Mouse (Mus musculus) thymus, postnatal 10 days (tissue): ENCODE measurements at regions not wholly inside any gene's neighbourhood (a gene's known extent, or its start where the extent isn't known, plus 50 kb on each side); places are given as distances from the start of the nearest gene placed in this dataset.
"Not testable (repeated sequence)": the region's sequence is repeated elsewhere in the genome, so short reads cannot be mapped to it uniquely, and the experiment has no call there.

Experiments used
- DNase-seq, 2 experiments: peaks; one replicate each; pipeline ENCODE4 v3.0.0; 2021; ENCODE audit warnings: low spot score in 2 of 2

DNA sequence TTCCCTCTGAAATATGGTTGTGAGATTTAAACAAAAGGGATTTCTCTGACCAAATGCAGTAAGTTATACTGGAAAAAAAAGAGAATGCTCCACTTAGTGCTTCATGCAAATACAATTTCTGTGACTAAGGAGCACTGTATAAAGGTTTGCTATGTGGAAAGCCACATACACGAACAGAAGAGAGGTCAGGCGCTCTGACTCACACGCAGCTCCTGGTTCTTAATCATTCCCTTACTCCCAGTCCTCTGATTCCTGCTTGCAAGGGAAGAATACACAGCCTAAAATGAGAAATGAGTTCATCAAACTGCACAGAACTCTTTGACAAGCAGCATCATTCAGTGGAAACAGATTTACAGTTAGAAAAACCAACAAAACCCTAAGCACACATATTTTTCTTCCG lies 406.8 kb downstream of the Gja1 start:
- DNase-seq, result no peak

GRCm38 (mm10) chr10:56788081-56788480 lies 411.0 kb downstream of the Gja1 start:
- DNase-seq, result no peak

DNA sequence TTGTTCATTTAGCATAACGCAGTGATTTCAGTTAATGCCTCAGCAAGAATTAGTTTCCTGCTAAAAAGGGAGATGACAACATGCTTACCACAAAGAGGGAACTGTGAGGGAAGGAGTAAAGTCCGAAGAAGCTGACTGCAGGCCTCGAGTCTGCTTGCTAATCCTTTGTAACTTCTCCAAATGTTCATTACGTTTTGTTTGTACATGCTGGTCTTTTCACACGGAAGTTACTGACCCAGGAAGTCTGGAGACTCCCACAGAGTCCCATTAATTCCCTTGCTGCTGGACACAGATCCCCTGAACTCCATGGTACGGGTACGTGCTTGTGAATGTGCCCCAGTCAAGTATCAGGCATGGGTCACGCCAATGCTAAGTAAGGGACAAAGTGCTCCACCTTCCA lies 415.9 kb downstream of the Gja1 start:
- no peak for DNase-seq

DNA sequence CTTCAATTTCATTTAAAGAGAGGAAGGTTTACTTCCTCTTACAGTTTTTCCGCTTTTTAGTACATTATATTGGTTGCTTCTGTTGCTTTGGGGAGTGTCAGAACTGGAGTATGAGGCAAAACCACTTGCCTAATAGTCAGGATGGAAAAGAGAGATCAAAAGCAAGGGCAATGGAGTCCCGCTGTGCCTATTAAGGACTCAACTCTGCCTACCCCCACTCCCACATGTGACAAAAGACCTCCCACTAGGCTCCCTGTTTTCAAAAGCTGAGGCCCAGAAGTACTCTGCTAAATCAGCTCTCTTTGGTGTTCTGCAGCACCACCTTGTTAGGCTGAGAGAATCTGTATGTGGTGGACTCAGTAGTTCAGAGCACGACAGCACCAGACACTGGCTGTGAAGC lies 418.3 kb downstream of the Gja1 start:
- DNase-seq, result no peak

DNA sequence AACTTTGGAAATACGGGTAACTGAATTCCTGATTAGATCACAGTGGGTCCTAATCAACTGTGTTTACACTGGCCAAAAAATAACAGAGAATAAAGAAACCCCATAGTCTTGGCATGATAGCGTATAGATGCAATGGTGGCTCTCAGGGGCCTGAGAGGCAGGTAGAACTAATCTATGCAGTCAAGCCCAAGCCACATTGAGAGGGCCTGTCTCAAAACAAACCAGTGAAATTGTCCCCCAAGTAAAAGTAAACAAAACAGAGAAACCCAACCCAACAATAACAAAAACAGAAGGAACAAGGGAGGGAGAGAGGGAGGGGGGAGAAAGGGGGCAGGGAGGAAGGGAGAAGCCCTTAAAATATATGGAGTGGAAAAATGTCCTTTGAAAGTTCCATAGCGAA lies 422.2 kb downstream of the Gja1 start:
- no peak for DNase-seq

DNA sequence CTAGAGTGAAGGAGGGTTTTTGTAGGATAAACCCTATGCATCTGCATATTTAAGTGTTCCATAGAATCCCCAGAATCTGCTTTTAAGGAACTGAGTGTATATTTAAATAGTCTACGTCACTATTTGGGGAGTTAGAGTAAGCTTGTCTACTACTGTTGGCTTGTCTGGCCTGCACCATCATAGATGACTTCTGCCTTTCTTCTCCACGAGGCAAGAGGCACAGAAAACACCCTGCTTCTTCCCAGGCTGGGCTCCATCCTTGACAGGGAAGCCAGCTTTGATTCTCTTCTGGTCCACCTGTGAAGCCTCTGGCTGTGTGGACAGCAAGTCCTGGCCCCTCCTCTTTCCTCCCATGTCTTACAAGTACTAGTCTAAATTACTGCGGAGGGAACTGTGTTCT lies 422.6 kb downstream of the Gja1 start:
- DNase-seq, result no peak

DNA sequence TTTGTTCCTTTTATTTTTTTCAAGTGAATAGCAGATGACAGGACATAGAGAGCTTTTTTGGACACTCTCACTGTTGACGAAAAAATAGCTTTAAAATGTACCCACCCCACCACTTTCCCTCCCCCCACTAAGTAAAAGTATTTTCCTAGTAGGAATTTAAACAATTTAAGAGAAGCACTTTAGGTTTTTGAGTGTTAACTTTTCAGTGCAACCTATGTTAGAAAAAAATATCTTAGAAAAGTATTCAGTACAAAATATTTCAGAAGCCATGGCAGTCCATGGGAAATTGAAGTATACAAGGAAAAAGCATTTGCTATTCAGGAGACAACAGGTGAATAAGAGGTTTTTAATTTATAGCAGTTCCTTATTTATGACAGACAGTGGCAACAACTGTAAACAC lies 431.9 kb downstream of the Gja1 start:
- no peak for DNase-seq

- no peak for DNase-seq
These were observed 445.0 kb downstream of the Gja1 start for GRCm38 (mm10) chr10:56822158-56822557.

DNA sequence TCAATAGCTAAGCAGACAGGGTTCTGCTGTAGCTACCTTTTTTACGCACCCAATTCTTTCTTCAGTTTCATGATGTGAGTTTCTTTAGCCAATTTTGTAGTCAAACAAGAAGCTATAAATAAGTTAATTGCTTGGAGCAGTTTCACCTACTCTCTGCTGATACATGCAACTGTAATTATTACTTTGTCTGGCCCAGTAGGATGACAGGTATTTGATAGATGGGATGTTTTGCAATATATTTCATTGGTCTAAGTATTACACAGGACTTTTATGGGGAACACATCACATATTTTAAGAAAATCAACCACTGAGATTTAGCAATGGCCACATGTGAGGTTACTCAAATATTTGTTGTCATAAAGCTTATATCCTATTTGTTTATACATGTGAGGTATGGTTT lies 454.2 kb downstream of the Gja1 start:
- no peak for DNase-seq

GRCm38 (mm10) chr10:56831966-56832365 lies 454.8 kb downstream of the Gja1 start:
- DNase-seq, result no peak

DNA sequence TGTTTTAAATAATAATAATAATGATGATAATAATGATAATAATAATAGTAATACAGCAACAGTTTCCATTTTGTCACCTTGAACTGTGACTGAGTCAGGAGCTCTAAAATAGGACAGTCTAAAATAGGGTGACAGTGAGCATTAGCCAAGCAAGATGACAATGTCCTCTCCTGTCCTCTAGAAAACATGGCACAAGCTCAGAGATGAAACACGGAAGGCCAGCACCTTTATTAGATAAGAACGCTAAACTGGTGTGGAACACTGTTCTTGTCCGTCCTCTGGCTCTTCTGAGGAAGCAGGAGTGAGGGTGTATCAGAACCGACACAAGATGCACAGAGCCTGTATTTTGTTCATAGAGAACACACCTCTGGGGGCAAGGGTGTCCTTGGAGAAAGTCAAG lies 459.0 kb downstream of the Gja1 start:
- DNase-seq, result no peak

DNA sequence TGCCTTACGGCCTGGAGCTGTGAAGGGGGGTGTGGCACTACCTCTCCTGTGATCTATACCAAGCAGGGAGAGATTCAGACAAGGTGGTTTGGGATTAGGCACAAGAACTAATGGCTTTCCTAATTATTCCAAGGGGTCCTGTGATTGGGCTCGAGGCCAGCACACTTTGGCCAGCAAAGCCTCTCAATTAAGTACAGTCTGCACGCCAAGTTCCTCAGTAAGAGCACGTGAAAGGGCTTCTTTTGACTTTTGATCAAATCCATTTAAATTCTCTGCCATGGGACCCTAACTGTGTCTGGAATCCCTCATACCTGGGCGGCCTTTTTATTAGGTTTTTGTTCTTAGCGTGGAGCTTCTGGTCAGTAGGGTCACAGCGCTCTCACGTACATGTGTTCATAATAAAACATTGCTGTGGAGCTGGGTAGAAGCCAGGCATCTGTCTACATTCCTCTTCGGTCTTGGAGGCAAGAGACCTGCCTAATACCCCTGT lies 461.9 kb downstream of the Gja1 start:
- no peak for DNase-seq

GRCm38 (mm10) chr10:56839545-56839944 lies 462.4 kb downstream of the Gja1 start:
- DNase-seq, result no peak

DNA sequence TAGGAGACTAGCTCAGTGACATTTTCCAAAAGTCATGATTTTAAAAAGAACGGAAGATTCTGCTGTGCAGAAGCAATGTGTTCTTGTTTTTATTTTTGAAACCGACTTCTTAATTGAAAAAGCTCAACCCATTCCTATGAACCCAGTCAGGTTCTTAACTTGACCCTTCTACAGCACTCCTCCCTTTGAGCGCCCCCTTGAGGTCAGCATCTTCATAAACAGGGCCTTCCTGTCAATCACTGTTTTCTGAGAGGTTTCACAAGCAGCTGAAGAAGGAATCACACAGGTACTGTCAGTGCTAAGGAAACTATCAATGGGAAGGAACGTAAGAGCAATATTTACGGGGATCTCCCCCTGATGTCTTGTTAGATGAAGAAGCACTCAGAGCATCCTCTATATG lies 463.6 kb downstream of the Gja1 start:
- DNase-seq, result peak in 1 of 2 experiments; percentile 11

GRCm38 (mm10) chr10:56841486-56841885 lies 464.4 kb downstream of the Gja1 start:
- no peak for DNase-seq

DNA sequence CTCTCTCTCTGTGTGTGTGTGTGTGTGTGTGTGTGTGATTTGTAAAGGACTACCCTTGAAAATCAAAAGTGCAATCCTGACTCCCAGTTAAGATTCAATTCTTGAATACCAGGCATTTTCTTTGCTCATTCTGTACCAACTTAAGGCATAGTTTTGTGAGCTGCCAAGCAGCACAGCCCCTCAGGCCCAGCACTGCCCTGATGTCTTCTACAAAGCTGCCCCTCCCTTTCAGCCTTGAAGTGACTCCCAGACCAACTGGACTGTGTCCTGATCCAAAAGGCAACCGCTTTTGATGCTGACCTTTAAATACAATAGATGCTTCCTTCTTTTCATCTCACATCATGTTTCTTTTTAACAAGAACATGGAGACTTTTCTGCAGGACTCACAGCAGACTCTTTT lies 464.8 kb downstream of the Gja1 start:
- no peak for DNase-seq

DNA sequence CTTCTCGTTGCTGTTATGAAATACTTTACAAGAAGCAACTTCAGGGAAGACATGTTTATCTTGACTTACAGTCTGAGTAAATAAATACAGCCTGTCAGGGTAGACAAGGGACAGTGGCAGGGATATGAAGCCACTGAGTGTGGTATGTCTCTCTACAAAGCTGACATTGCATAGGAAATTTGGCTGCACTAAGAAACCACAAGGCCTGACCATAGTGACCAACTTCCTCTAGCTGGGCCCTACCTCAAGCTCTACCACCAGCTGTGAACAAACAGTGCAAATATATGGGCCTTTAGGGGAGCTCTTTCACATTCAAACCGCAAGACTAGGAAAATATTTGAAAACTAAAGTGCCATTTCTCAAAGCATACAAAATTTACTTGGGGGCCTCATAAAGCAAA lies 475.4 kb downstream of the Gja1 start:
- DNase-seq, result no peak

DNA sequence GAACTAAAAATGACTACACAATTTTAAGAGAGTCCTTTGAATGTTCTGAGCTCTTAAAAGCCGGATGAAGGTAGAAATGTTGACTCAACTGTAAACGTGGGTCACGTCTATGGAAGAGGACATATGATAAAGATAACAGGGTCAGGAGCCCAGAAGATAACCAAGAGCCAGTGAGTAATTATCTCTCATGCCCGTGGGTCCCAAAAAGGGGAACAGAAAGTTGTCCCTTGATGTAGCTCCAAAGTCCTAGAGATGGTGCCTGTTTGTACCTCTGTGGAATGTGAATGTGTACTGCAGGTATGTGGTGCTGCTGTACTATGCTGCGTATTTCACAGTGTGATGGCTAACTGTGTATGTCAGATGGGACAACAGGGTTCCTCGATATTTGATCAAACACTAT lies 479.1 kb downstream of the Gja1 start:
- no peak for DNase-seq

DNA sequence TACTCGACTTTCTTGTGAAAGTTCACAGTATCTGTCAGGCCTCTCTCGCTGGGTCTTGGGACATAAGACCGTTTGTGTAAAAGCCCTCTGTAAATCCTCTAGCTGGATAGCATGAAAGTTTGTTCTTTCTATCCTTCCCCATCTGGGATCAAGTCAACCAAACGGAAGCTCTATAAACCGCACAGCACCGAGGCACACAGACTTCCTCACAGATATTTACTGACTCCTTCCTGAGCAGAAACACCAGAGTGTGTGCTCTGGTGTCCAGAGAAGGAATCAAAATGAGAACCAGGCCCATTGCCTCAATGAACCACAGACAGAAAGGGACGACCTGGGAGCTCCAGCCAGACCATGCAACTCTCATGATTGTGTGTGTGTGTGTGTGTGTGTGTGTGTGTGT lies 502.6 kb downstream of the Gja1 start:
- no peak for DNase-seq

DNA sequence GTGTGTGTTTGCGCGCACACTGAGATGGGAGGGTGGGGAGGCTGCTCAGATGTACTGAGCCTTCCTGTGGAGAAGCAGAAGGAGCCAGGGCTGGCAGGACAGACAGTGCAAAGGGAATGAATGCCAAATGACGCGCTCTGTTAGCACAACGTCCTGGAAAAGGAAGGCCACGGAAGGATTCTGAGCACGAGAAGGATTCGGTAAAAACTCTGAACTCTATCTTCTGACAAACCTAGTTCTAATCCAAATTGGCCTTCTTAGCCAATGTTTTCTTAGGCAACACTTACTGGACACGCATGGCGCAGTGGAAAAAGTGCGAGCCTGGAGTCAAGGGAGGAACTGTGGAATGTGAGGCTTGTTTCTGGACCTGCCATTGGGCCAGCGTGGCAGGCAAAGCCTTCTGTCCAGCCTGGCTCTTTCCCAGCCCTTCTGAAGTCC lies 503.0 kb downstream of the Gja1 start:
- DNase-seq, result no peak

- DNase-seq, result no peak
These were observed 507.6 kb downstream of the Gja1 start for GRCm38 (mm10) chr10:56884456-56885410.

GRCm38 (mm10) chr10:56891530-56891929 lies 514.4 kb downstream of the Gja1 start:
- DNase-seq, result not testable (repeated sequence)

GRCm38 (mm10) chr10:56892666-56893209 lies 515.6 kb downstream of the Gja1 start:
- DNase-seq, result no peak
